24 mouse cellular contexts compared by ENCODE assay signal in genomic region chr5:122450913-122451317, GRCm38 (mm10). TPM values are rescaled to one million over a fixed set of nuclear protein-coding genes. Genes with fewer than 3 reads are reported as not detected.
DNase-seq lines count a peak whose midpoint lies in the region; ATAC-seq and TF ChIP-seq lines count a peak whose summit lies in the region.
"Had no signal": no experiment of that assay in that cellular context is flagged by ENCODE, and none has a peak within 500 bp of the region (broad histone marks: within the 10 kb centered on the region; RNA-seq: fewer than 3 reads in every experiment).

No protein-coding gene starts in this region.

- H3K4me3 ChIP-seq in heart, adult 2 months = no peak overlapping the region
- H3K4me3 ChIP-seq in liver, postnatal 0 days (ENCODE audit: low read depth, low read length) = no peak overlapping the region
- no peak overlapping the region for H3K4me3 ChIP-seq in heart, embryonic 13.5 days
- H3K4me3 ChIP-seq in heart, postnatal 0 days (ENCODE audit: low read depth, low read length) = no peak overlapping the region
- H3K4me3 ChIP-seq: embryonic facial prominence, embryonic 12.5 days; erythroblast, embryonic 14.5 days; forebrain, embryonic 12.5 days; hindbrain, embryonic 15.5 days; intestine, embryonic 15.5 days; left cerebral cortex, adult 2 months had no signal

- intact Hi-C loops in heart, adult 2 months (cut with DNase I) = loop anchor here (5.0 kb wide), 1 partner anchor 49 kb away; no protein-coding TSS in a partner anchor

- no peak overlapping the region; the same call in 1 of the 2 replicates for H3K27ac ChIP-seq in heart, adult 2 months
- no peak overlapping the region for H3K27ac ChIP-seq in liver, postnatal 0 days (ENCODE audit: low read depth)
- H3K27ac ChIP-seq in heart, embryonic 13.5 days (replicated peaks) = peak overlapping the region; percentile 63; the same call in 1 of the 2 replicates
- peak overlapping the region; percentile 77 for H3K27ac ChIP-seq in heart, postnatal 0 days (ENCODE audit: low read depth)
- H3K27ac ChIP-seq: embryonic facial prominence, embryonic 12.5 days; forebrain, embryonic 12.5 days; hindbrain, embryonic 15.5 days; intestine, embryonic 15.5 days; left cerebral cortex, adult 2 months; macrophage had no signal

- 46% methylated on average over 5 of the region's 5 CpGs for WGBS in heart, adult 2 months
- WGBS in liver, postnatal 0 days (ENCODE audit: insufficient replicate concordance) = 57% methylated on average over 5 of the region's 5 CpGs
- 52% methylated on average over 5 of the region's 5 CpGs for WGBS in heart, embryonic 13.5 days
- WGBS in heart, postnatal 0 days = 38% methylated on average over 5 of the region's 5 CpGs

- no peak overlapping the region for H3K9ac ChIP-seq in heart, adult 2 months (ENCODE audit: low read depth, low read length)
- no peak overlapping the region for H3K9ac ChIP-seq in liver, postnatal 0 days (replicated peaks)
- no peak overlapping the region for H3K9ac ChIP-seq in heart, embryonic 13.5 days
- no peak overlapping the region for H3K9ac ChIP-seq in heart, postnatal 0 days (replicated peaks; ENCODE audit: low read depth, low read length)
- H3K9ac ChIP-seq: embryonic facial prominence, embryonic 12.5 days; forebrain, embryonic 12.5 days; hindbrain, embryonic 15.5 days; intestine, embryonic 15.5 days had no signal

- peak in 1 of 2 experiments; percentile 51 for DNase-seq in heart, adult 2 months
- DNase-seq in heart, adult 9 months (ENCODE audit: low spot score in 2 of 2) = no peak
- no peak for DNase-seq in liver, postnatal 0 days
- no peak for DNase-seq in liver
- DNase-seq in heart, postnatal 0 days (ENCODE audit: low spot score) = no peak
- no peak for DNase-seq in right cerebral cortex, postnatal 14 days
- DNase-seq in ovary, postnatal 36 days (ENCODE audit: low spot score) = no peak
- DNase-seq: adrenal gland, postnatal 10 days; cerebellum, adult 8-10 months; gastrocnemius, postnatal 36 days; layer of hippocampus, adult 9-11 months; retina, postnatal 1 day; thymus, postnatal 25 days had no signal

- TF ChIP-seq EP300 in heart, adult 2 months (IDR thresholded peaks at IDR 0.05; ENCODE audit: insufficient read depth, low read depth, low read length) = peak; percentile 96
- TF ChIP-seq EP300 in liver, postnatal 0 days (IDR thresholded peaks at IDR 0.05; ENCODE audit: low read depth) = no peak
- TF ChIP-seq EP300 in heart, postnatal 0 days (IDR thresholded peaks at IDR 0.05; ENCODE audit: low read depth) = peak; percentile 85; the same call in 1 of the 2 replicates

- H3K4me2 ChIP-seq in liver, postnatal 0 days (ENCODE audit: low read depth, low read length) = no peak overlapping the region
- H3K4me2 ChIP-seq in heart, embryonic 13.5 days = no peak overlapping the region
- no peak overlapping the region for H3K4me2 ChIP-seq in heart, postnatal 0 days (ENCODE audit: low read depth, low read length)
- H3K4me2 ChIP-seq: embryonic facial prominence, embryonic 12.5 days; forebrain, embryonic 12.5 days; hindbrain, embryonic 15.5 days; intestine, embryonic 15.5 days; midbrain, embryonic 11.5 days had no signal

- peak; percentile 7; the same call in 1 of the 2 replicates for TF ChIP-seq CTCF in heart, adult 2 months (IDR thresholded peaks at IDR 0.05)
- TF ChIP-seq CTCF in liver, postnatal 0 days (IDR thresholded peaks at IDR 0.05; ENCODE audit: low read depth) = no peak
- no peak; the same call in 1 of the 2 replicates for TF ChIP-seq CTCF in heart, postnatal 0 days (IDR thresholded peaks at IDR 0.05; ENCODE audit: low read depth)

- no peaks in the 10 kb centered on the region for H3K27me3 ChIP-seq in heart, adult 2 months (ENCODE audit: control insufficient read depth, insufficient read depth, low read length)
- no peaks in the 10 kb centered on the region for H3K27me3 ChIP-seq in liver, postnatal 0 days (ENCODE audit: insufficient read depth, low read length)
- H3K27me3 ChIP-seq in heart, embryonic 13.5 days (replicated peaks) = no peaks in the 10 kb centered on the region
- H3K27me3 ChIP-seq in heart, postnatal 0 days (ENCODE audit: control insufficient read depth, insufficient read depth, low read length) = no peaks in the 10 kb centered on the region
- H3K27me3 ChIP-seq: embryonic facial prominence, embryonic 12.5 days; forebrain, embryonic 12.5 days; hindbrain, embryonic 15.5 days; intestine, embryonic 15.5 days had no signal

- ATAC-seq in liver, postnatal 0 days = peak; percentile 8; the same call in 1 of the 2 replicates
- no peak for ATAC-seq in heart, embryonic 13.5 days (ENCODE audit: extremely low read depth, insufficient number of reproducible peaks, low FRiP score, low TSS enrichment)
- peak; percentile 45 for ATAC-seq in heart, postnatal 0 days (ENCODE audit: insufficient read depth, low read depth)
- ATAC-seq: activated CD4-positive, CD25-positive, alpha-beta regulatory T cell, adult 4 months; intestine, embryonic 15.5 days; lung, postnatal 0 days had no signal

- no peaks in the 10 kb centered on the region for H3K9me3 ChIP-seq in liver, postnatal 0 days (ENCODE audit: low read length)
- no peaks in the 10 kb centered on the region for H3K9me3 ChIP-seq in heart, embryonic 13.5 days
- no peaks in the 10 kb centered on the region for H3K9me3 ChIP-seq in heart, postnatal 0 days (replicated peaks; ENCODE audit: control insufficient read depth, low read length)
- H3K9me3 ChIP-seq: embryonic facial prominence, embryonic 12.5 days; forebrain, embryonic 12.5 days; hindbrain, embryonic 15.5 days; intestine, embryonic 15.5 days had no signal

- H3K4me1 ChIP-seq in heart, adult 2 months (ENCODE audit: control insufficient read depth, insufficient read depth, low read length) = no peaks in the 10 kb centered on the region
- no peaks in the 10 kb centered on the region for H3K4me1 ChIP-seq in liver, postnatal 0 days (ENCODE audit: insufficient read depth)
- H3K4me1 ChIP-seq in heart, embryonic 13.5 days = peaks cover 43% of the 10 kb centered on the region
- no peaks in the 10 kb centered on the region for H3K4me1 ChIP-seq in heart, postnatal 0 days (ENCODE audit: control insufficient read depth, insufficient read depth)
- H3K4me1 ChIP-seq: embryonic facial prominence, embryonic 12.5 days; forebrain, embryonic 12.5 days; hindbrain, embryonic 15.5 days; intestine, embryonic 15.5 days had no signal

- no peaks in the 10 kb centered on the region for H3K79me2 ChIP-seq in heart, adult 2 months (replicated peaks; ENCODE audit: control insufficient read depth, insufficient read depth, low read length)

- H3K36me3 ChIP-seq in heart, adult 2 months (ENCODE audit: control insufficient read depth, insufficient read depth, low read length) = peaks cover 8% of the 10 kb centered on the region
- peaks cover 34% of the 10 kb centered on the region for H3K36me3 ChIP-seq in liver, postnatal 0 days (replicated peaks; ENCODE audit: insufficient read depth, low read length)
- peaks cover 61% of the 10 kb centered on the region for H3K36me3 ChIP-seq in heart, embryonic 13.5 days
- peaks cover 46% of the 10 kb centered on the region for H3K36me3 ChIP-seq in heart, postnatal 0 days (replicated peaks; ENCODE audit: control insufficient read depth, insufficient read depth, low read length)

- peak; percentile 83; the same call in 1 of the 2 replicates for TF ChIP-seq POLR2A in heart, adult 2 months (IDR thresholded peaks at IDR 0.05; ENCODE audit: insufficient read depth, low read depth, low read length)

RNA-seq across cellular contexts. Expression of gene Anapc7, which starts 29.4 kb away (rescaled TPM):
- 10 to 100 TPM; 25.9 to 27.1 TPM for total RNA-seq in heart, adult 2 months (2021)
- polyA plus RNA-seq in heart, adult 2 months (2012; rRNA removed) = 23.2 and 25.4 TPM in 2 replicates
- 11.0 and 11.8 TPM in 2 replicates for polyA plus RNA-seq in liver, postnatal 0 days (2015; fragmentation: Nextera tagmentation; extraction: Ambion mirVana)
- polyA plus RNA-seq in heart, embryonic 13.5 days (2015; fragmentation: Nextera tagmentation; extraction: Ambion mirVana) = 35.5 and 36.4 TPM in 2 replicates
- total RNA-seq in heart, postnatal 0 days (2014; rRNA removed; ENCODE audit: low replicate concordance) = 30.1 and 38.9 TPM in 2 replicates
- polyA plus RNA-seq in heart, postnatal 0 days (2015; fragmentation: Nextera tagmentation; extraction: Ambion mirVana) = 33.1 and 36.9 TPM in 2 replicates

RNA-seq across cellular contexts. Expression of gene Atp2a2, which starts 51.1 kb away (rescaled TPM):
- total RNA-seq in heart, adult 2 months (2021) = over 10,000 TPM; 11,796 to 13,259 TPM
- polyA plus RNA-seq in heart, adult 2 months (2012; rRNA removed) = 3,546 and 6,285 TPM in 2 replicates
- 13.5 and 14.8 TPM in 2 replicates for polyA plus RNA-seq in liver, postnatal 0 days (2015; fragmentation: Nextera tagmentation; extraction: Ambion mirVana)
- polyA plus RNA-seq in heart, embryonic 13.5 days (2015; fragmentation: Nextera tagmentation; extraction: Ambion mirVana) = 221 and 227 TPM in 2 replicates
- 2,277 and 2,295 TPM in 2 replicates for total RNA-seq in heart, postnatal 0 days (2014; rRNA removed; ENCODE audit: low replicate concordance)
- polyA plus RNA-seq in heart, postnatal 0 days (2015; fragmentation: Nextera tagmentation; extraction: Ambion mirVana) = 706 and 785 TPM in 2 replicates

RNA-seq across cellular contexts. Expression of gene Arpc3, which starts 59.2 kb away (rescaled TPM):
- total RNA-seq in heart, adult 2 months (2021) = 10 to 100 TPM; 91.5 to 98.7 TPM
- 89.6 and 97.1 TPM in 2 replicates for polyA plus RNA-seq in heart, adult 2 months (2012; rRNA removed)
- polyA plus RNA-seq in liver, postnatal 0 days (2015; fragmentation: Nextera tagmentation; extraction: Ambion mirVana) = 79.7 and 86.6 TPM in 2 replicates
- polyA plus RNA-seq in heart, embryonic 13.5 days (2015; fragmentation: Nextera tagmentation; extraction: Ambion mirVana) = 99.1 and 114 TPM in 2 replicates
- total RNA-seq in heart, postnatal 0 days (2014; rRNA removed; ENCODE audit: low replicate concordance) = 157 and 179 TPM in 2 replicates
- 97.2 and 106 TPM in 2 replicates for polyA plus RNA-seq in heart, postnatal 0 days (2015; fragmentation: Nextera tagmentation; extraction: Ambion mirVana)

Comparison
In these comparisons a context has a peak if more than half of its experiments do, and no peak if none do; other contexts are left out.
1. H3K27ac ChIP-seq: peak in heart, embryonic 13.5 days (single experiment) and heart, postnatal 0 days (single experiment); none in heart, adult 2 months (single experiment) and liver, postnatal 0 days (single experiment).
2. RNA of gene Atp2a2, which starts 51.1 kb away (polyA plus RNA-seq): 3,546 to 6,285 TPM in heart, adult 2 months, 706 to 785 TPM in heart, postnatal 0 days and 221 to 227 TPM in heart, embryonic 13.5 days; 13.5 to 14.8 TPM in liver, postnatal 0 days; every median in the first group is over 10 times any median in the second.